ENCODE assay signal across 33 mouse cellular contexts in genomic region chr2:83660114-83660513, GRCm38 (mm10). TPM values are rescaled to one million over a fixed set of nuclear protein-coding genes. Genes with fewer than 3 reads are reported as not detected.
DNase-seq lines count a peak whose midpoint lies in the region; ATAC-seq and TF ChIP-seq lines count a peak whose summit lies in the region.
"Had no signal": no experiment of that assay in that cellular context is flagged by ENCODE, and none has a peak within 500 bp of the region (broad histone marks: within the 10 kb centered on the region; RNA-seq: fewer than 3 reads in every experiment).

No protein-coding gene starts in this region.

- CTCF ChIA-PET in Patski (lab: Charles Lee) = no interaction called here

- H3K9ac ChIP-seq in heart, adult 2 months (ENCODE audit: low read depth, low read length) = no peak overlapping the region
- no peak overlapping the region for H3K9ac ChIP-seq in heart, embryonic 11.5 days (ENCODE audit: low read depth, low read length)
- H3K9ac ChIP-seq: embryonic facial prominence, embryonic 13.5 days; forebrain, postnatal 0 days; hindbrain, embryonic 15.5 days; intestine, embryonic 15.5 days; limb, embryonic 15.5 days; liver, embryonic 13.5 days had no signal

- POLR2A ChIA-PET in Patski (lab: Charles Lee) = no interaction called here

- H3K9me3 ChIP-seq in heart, embryonic 11.5 days (replicated peaks; ENCODE audit: control insufficient read depth, low read length) = no peaks in the 10 kb centered on the region
- H3K9me3 ChIP-seq: embryonic facial prominence, embryonic 13.5 days; forebrain, embryonic 10.5 days; heart, embryonic 10.5 days; hindbrain, embryonic 15.5 days; intestine, embryonic 15.5 days; limb, embryonic 10.5 days; limb, embryonic 15.5 days; liver, embryonic 13.5 days; megakaryocyte, embryonic 14.5 days had no signal

- ATAC-seq in heart, embryonic 11.5 days (replicated peaks; ENCODE audit: insufficient number of reproducible peaks, low FRiP score, low TSS enrichment) = no peak
- peak; percentile 34 for ATAC-seq in CD4-positive, CD25-positive, alpha-beta regulatory T cell, adult 4 months
- ATAC-seq in Patski = no peak
- ATAC-seq: forebrain, postnatal 0 days; intestine, embryonic 15.5 days; lung, postnatal 0 days; midbrain, embryonic 16.5 days had no signal

- no peak overlapping the region for H3K27ac ChIP-seq in heart, adult 2 months
- H3K27ac ChIP-seq in heart, embryonic 11.5 days (ENCODE audit: low read depth, low read length) = no peak overlapping the region
- no peak overlapping the region for H3K27ac ChIP-seq in layer of hippocampus, adult 2 months
- H3K27ac ChIP-seq: embryonic facial prominence, embryonic 13.5 days; forebrain, embryonic 10.5 days; heart, embryonic 10.5 days; hindbrain, embryonic 15.5 days; intestine, embryonic 15.5 days; limb, embryonic 10.5 days; limb, embryonic 15.5 days; liver, embryonic 13.5 days had no signal

- DNase-seq in heart, adult 2 months = no peak
- no peak for DNase-seq in layer of hippocampus, adult 2 months (ENCODE audit: low spot score in 2 of 2)
- no peak for DNase-seq in layer of hippocampus, postnatal 14 days (ENCODE audit: low spot score in 2 of 2)
- no peak for DNase-seq in Patski (ENCODE audit: low read depth, low spot score)
- no peak for DNase-seq in thymus, postnatal 14 days
- no peak for DNase-seq in right cerebral cortex, adult 2 months (ENCODE audit: low spot score in 2 of 2)
- DNase-seq: adrenal gland, adult 2 months; adrenal gland, postnatal 36 days; cerebellum, adult 18-20 months; cerebellum, postnatal 10 days; forebrain, postnatal 0 days; gastrocnemius, postnatal 10 days; kidney, adult 9 months; kidney, postnatal 25 days; liver, embryonic 13.5 days; lung, adult 18-20 months; lung, postnatal 4 days; right cerebral cortex, postnatal 14 days; thymus, adult 18-20 months; thymus, postnatal 36 days had no signal

- TF ChIP-seq EP300 in heart, adult 2 months (IDR thresholded peaks at IDR 0.05; ENCODE audit: insufficient read depth, low read depth, low read length) = no peak

- intact Hi-C loops in heart, adult 2 months (cut with DNase I) = loop anchor here (1.0 kb wide), 1 partner anchor 111 kb away; no protein-coding TSS in a partner anchor

- no peak for TF ChIP-seq POLR2A in heart, adult 2 months (IDR thresholded peaks at IDR 0.05; ENCODE audit: insufficient read depth, low read depth, low read length)

- in situ Hi-C loops in Patski (cut with MboI; ENCODE audit: low pct_unique_long_range_greater_than_20kb) = no loop called here

- H3K4me3 ChIP-seq in heart, adult 2 months = no peak overlapping the region
- no peak overlapping the region for H3K4me3 ChIP-seq in heart, embryonic 11.5 days (ENCODE audit: low read depth, low read length)
- H3K4me3 ChIP-seq in layer of hippocampus, adult 2 months = no peak overlapping the region
- H3K4me3 ChIP-seq: embryonic facial prominence, embryonic 13.5 days; forebrain, embryonic 10.5 days; heart, embryonic 10.5 days; hindbrain, embryonic 15.5 days; intestine, embryonic 15.5 days; limb, embryonic 10.5 days; limb, embryonic 15.5 days; liver, embryonic 13.5 days; megakaryocyte, embryonic 14.5 days; myocyte had no signal

- no peaks in the 10 kb centered on the region for H3K4me1 ChIP-seq in heart, adult 2 months (ENCODE audit: control insufficient read depth, insufficient read depth, low read length)
- no peaks in the 10 kb centered on the region for H3K4me1 ChIP-seq in heart, embryonic 11.5 days (ENCODE audit: control insufficient read depth, insufficient read depth, low read length)
- H3K4me1 ChIP-seq: forebrain, embryonic 10.5 days; heart, embryonic 10.5 days; hindbrain, embryonic 15.5 days; intestine, embryonic 15.5 days; limb, embryonic 10.5 days; limb, embryonic 15.5 days; megakaryocyte, embryonic 14.5 days had no signal

- H3K27me3 ChIP-seq in heart, adult 2 months (ENCODE audit: control insufficient read depth, insufficient read depth, low read length) = no peaks in the 10 kb centered on the region
- H3K27me3 ChIP-seq in heart, embryonic 11.5 days (ENCODE audit: control insufficient read depth, insufficient read depth, low read length) = no peaks in the 10 kb centered on the region
- no peaks in the 10 kb centered on the region for H3K27me3 ChIP-seq in Patski
- H3K27me3 ChIP-seq: embryonic facial prominence, embryonic 13.5 days; hindbrain, embryonic 15.5 days; intestine, embryonic 15.5 days; limb, embryonic 15.5 days; liver, embryonic 13.5 days; megakaryocyte, embryonic 14.5 days had no signal

- peak; percentile 61 for TF ChIP-seq CTCF in heart, adult 2 months (IDR thresholded peaks at IDR 0.05)
- peak; percentile 71 for TF ChIP-seq CTCF in layer of hippocampus, adult 2 months (conservative IDR thresholded peaks at IDR 0.05)
- peak; percentile 31 for TF ChIP-seq CTCF in Patski (IDR thresholded peaks at IDR 0.05)

- H3K79me2 ChIP-seq in heart, adult 2 months (replicated peaks; ENCODE audit: control insufficient read depth, insufficient read depth, low read length) = no peaks in the 10 kb centered on the region

- H3K4me2 ChIP-seq in heart, embryonic 11.5 days = no peak overlapping the region
- H3K4me2 ChIP-seq: embryonic facial prominence, embryonic 13.5 days; hindbrain, embryonic 15.5 days; intestine, embryonic 15.5 days; limb, embryonic 15.5 days; liver, embryonic 13.5 days had no signal

- WGBS in heart, adult 2 months = 71% methylated on average over 1 of the region's 1 CpGs
- 100% methylated on average over 1 of the region's 1 CpGs for WGBS in heart, embryonic 11.5 days (ENCODE audit: insufficient replicate concordance)

- peaks cover 2% of the 10 kb centered on the region for H3K36me3 ChIP-seq in heart, adult 2 months (ENCODE audit: control insufficient read depth, insufficient read depth, low read length)
- peaks cover 7% of the 10 kb centered on the region for H3K36me3 ChIP-seq in heart, embryonic 11.5 days (ENCODE audit: control insufficient read depth, insufficient read depth, low read length)

RNA-seq across cellular contexts. Expression of gene Zc3h15, which starts 15.9 kb away (rescaled TPM):
- total RNA-seq in heart, adult 2 months (2021) = 10 to 100 TPM; 51.8 to 53.5 TPM
- 13.8 and 28.0 TPM in 2 replicates for polyA plus RNA-seq in heart, adult 2 months (2012; rRNA removed)
- 109 and 141 TPM in 2 replicates for polyA plus RNA-seq in heart, embryonic 11.5 days (2014; fragmentation: Nextera tagmentation; extraction: Ambion mirVana)
- total RNA-seq in layer of hippocampus, adult 2 months (2021) = 100 to 1,000 TPM; 131 to 134 TPM
- total RNA-seq in layer of hippocampus, postnatal 14 days (2021) = 100 to 1,000 TPM; 122 to 125 TPM
- 100 to 1,000 TPM in 1 of 2 experiments, 10 to 100 TPM in 1; 83.6 to 124 TPM for polyA plus RNA-seq in CD4-positive, CD25-positive, alpha-beta regulatory T cell, adult 4 months (2017; shearing (Covaris generic))
- polyA plus RNA-seq in Patski (2021) = 85.5 TPM
